Mouse (Mus musculus) 3134 (cell line): ENCODE data around the gene 0610010K14Rik.

Source experiments
- DNase-seq: peaks from one replicate; pipeline ENCODE4 v3.0.0-alpha.2; 2011; ENCODE audit warnings: low spot score; ENCODE audit not compliant: insufficient read length; ENCODE audit errors: extremely low read depth

Gene 0610010K14Rik

DNA sequence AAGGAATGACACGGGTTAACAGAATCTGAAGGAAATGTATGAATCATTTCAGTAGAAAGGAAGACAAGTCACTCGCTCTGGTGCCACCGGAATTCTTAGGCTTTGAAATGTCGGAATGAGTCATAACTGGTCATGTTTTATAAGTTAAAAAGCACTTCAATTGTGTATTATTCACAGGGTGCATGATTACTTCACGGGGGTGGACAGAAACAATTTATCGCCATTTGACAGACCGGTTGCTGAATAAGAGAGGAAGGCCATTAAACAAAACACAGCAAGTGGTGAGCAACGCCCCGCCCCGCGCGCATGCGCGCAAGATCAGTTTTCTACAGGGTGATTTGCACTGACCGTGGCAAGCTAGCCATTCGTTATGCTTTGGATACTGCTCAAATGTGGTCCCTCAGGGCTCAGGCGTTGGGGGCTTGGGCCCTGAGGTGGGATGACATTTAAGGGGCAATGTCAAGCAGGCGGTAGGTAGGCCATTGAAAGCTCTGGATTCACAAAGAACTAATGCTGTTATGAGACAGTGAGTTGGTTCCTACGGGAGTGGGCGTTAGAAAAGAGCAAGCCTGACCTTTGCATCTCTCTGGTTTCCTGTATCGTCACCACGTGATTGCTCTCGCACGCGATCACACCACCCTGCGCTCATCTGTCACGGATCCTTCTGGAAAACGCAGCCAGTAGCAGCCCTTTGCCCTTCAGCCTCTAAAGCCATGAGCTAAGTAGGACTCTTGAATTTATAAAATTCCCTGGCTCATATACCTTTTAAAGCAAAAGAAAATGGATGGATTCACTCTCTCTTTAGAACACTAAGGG, 48.2 kb downstream of the 0610010K14Rik start:
- DNase-seq, result peak; percentile 92
